Comparison of ENCODE assay signal across 8 mouse cellular contexts in the genomic region with DNA sequence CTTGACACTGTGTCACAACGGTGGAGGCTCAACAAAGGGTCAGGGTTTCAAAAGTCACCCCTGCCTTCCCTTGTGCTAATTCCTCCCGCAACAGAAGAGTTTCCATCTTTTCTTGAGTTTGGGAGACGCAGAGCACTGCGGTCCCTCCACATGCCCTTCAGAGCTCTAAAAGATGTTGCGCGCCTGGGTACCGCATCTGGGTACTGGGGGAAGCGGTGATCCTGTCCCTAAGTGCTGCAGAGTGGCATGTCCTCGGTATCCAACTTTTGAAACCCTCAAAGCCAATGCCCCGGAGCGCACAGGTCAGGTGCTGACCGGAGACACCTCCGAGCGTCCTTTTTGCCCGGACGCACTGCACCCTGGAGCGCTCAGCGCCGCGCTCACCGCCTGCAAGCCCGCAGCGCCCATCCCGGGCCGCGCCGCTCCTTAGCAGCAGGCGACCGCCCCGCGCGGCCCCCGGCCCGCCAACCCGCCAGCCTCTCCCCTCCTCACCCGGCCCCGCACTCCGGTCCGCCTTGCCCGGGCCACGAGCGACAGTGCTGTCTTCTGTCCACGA. TPM values are rescaled to one million over a fixed set of nuclear protein-coding genes. Genes with fewer than 3 reads are reported as not detected.
DNase-seq lines count a peak whose midpoint lies in the region; ATAC-seq and TF ChIP-seq lines count a peak whose summit lies in the region.

No protein-coding gene starts in this region.

- no peaks in the 10 kb centered on the region for H3K4me1 ChIP-seq in cerebellum, adult 2 months (ENCODE audit: control insufficient read depth, insufficient read depth, low read length)
- peaks cover 11% of the 10 kb centered on the region for H3K4me1 ChIP-seq in intestine, embryonic 16.5 days (ENCODE audit: control insufficient read depth, insufficient read depth, low read length)
- peaks cover 2% of the 10 kb centered on the region for H3K4me1 ChIP-seq in midbrain, embryonic 11.5 days (ENCODE audit: control insufficient read depth, insufficient read depth, low read length)

- peak; percentile 61 for ATAC-seq in intestine, embryonic 16.5 days
- ATAC-seq in midbrain, embryonic 11.5 days (ENCODE audit: low FRiP score): peak; percentile 73

- 0 out of 2 replicates have a peak, but pooled peaks cover 1% of the 10 kb centered on the region for H3K27me3 ChIP-seq in cerebellum, adult 2 months (ENCODE audit: control insufficient read depth, insufficient read depth, low read length)
- H3K27me3 ChIP-seq in intestine, embryonic 16.5 days (replicated peaks; ENCODE audit: control insufficient read depth, insufficient read depth, low read length): peaks cover 22% of the 10 kb centered on the region
- H3K27me3 ChIP-seq in midbrain, embryonic 11.5 days (ENCODE audit: control insufficient read depth, insufficient read depth, low read length): peaks cover 7% of the 10 kb centered on the region; the same call in 1 of the 2 replicates

- no peaks in the 10 kb centered on the region for H3K36me3 ChIP-seq in intestine, embryonic 16.5 days (ENCODE audit: control insufficient read depth, insufficient read depth, low read length)
- no peaks in the 10 kb centered on the region for H3K36me3 ChIP-seq in midbrain, embryonic 11.5 days (ENCODE audit: control insufficient read depth, insufficient read depth, low read length)

- H3K9ac ChIP-seq in intestine, embryonic 16.5 days (ENCODE audit: low read depth, low read length): peak overlapping the region; percentile 53
- H3K9ac ChIP-seq in midbrain, embryonic 11.5 days (ENCODE audit: low read length): peak overlapping the region; percentile 66

- H3K9me3 ChIP-seq in intestine, embryonic 16.5 days (ENCODE audit: control insufficient read depth, low read length): no peaks in the 10 kb centered on the region
- no peaks in the 10 kb centered on the region for H3K9me3 ChIP-seq in midbrain, embryonic 11.5 days (ENCODE audit: control insufficient read depth, low read length)

- WGBS in cerebellum, adult 2 months: 1% methylated on average over 42 of the region's 43 CpGs
- WGBS in intestine, embryonic 16.5 days: under 1% methylated on average over 43 of the region's 43 CpGs
- 1% methylated on average over 42 of the region's 43 CpGs for WGBS in midbrain, embryonic 11.5 days

- no peak for TF ChIP-seq POLR2A in cerebellum, adult 2 months (IDR thresholded peaks at IDR 0.05; ENCODE audit: borderline replicate concordance, insufficient read depth, low read length)

- DNase-seq in cerebellum, adult 2 months: no peak
- DNase-seq in cerebellum, adult 11 months: no peak
- DNase-seq in spleen, postnatal 4 days (ENCODE audit: low spot score in 2 of 2): peak; percentile 16 to 62
- DNase-seq in spleen, postnatal 36 days (ENCODE audit: low spot score in 2 of 2): no peak
- peak; percentile 92 for DNase-seq in midbrain, embryonic 11.5 days (ENCODE audit: low spot score, missing footprints)
- DNase-seq in adipocyte (ENCODE audit: low spot score): no peak
- no peak for DNase-seq in adrenal gland, adult 2 months

- H3K4me3 ChIP-seq in cerebellum, adult 2 months (replicated peaks; ENCODE audit: insufficient read depth, low read depth, low read length): peak overlapping the region; percentile 5
- H3K4me3 ChIP-seq in intestine, embryonic 16.5 days (ENCODE audit: low read length): peak overlapping the region; percentile 59
- H3K4me3 ChIP-seq in midbrain, embryonic 11.5 days (ENCODE audit: low read depth, low read length): peak overlapping the region; percentile 63

- H3K27ac ChIP-seq in cerebellum, adult 2 months (ENCODE audit: insufficient read depth, low read length): no peak overlapping the region
- H3K27ac ChIP-seq in intestine, embryonic 16.5 days (ENCODE audit: low read length): no peak overlapping the region
- no peak overlapping the region for H3K27ac ChIP-seq in midbrain, embryonic 11.5 days (ENCODE audit: low read depth, low read length)

- H3K4me2 ChIP-seq in intestine, embryonic 16.5 days (ENCODE audit: low read depth, low read length): peak overlapping the region; percentile 94
- peak overlapping the region; percentile 87 for H3K4me2 ChIP-seq in midbrain, embryonic 11.5 days

- no peak for TF ChIP-seq CTCF in cerebellum, adult 2 months (IDR thresholded peaks at IDR 0.05; ENCODE audit: borderline replicate concordance, insufficient read depth, low read depth, low read length)

RNA-seq across cellular contexts. Expression of gene Ugt8a, which starts 0.8 kb away (rescaled TPM):
- 71.7 and 82.7 TPM in 2 replicates for polyA plus RNA-seq in cerebellum, adult 2 months (2012; rRNA removed)
- polyA plus RNA-seq in intestine, embryonic 16.5 days (2015; fragmentation: Nextera tagmentation; extraction: Ambion mirVana): 0.91 and 1.0 TPM in 2 replicates
- polyA plus RNA-seq in midbrain, embryonic 11.5 days (2014; fragmentation: Nextera tagmentation; extraction: Ambion mirVana): 4.3 and 4.5 TPM in 2 replicates
- total RNA-seq in adrenal gland, adult 2 months (2021): under 1 TPM in 1 of 2 experiments, not detected in 1; 0.21 TPM
- not detected in 2 replicates for polyA plus RNA-seq in adrenal gland, adult 2 months (2012; rRNA removed)

Comparison
In these comparisons a context has a peak if more than half of its experiments do, and no peak if none do; other contexts are left out.
1. DNase-seq: peak in spleen, postnatal 4 days (2 of 2) and midbrain, embryonic 11.5 days (single experiment); none in cerebellum, adult 2 months (0 of 2), cerebellum, adult 11 months (single experiment), spleen, postnatal 36 days (0 of 2), adipocyte (single experiment) and adrenal gland, adult 2 months (single experiment).
2. H3K4me3 ChIP-seq: peak in every context shown above with its lines; median percentile 63 in midbrain, embryonic 11.5 days; 59 in intestine, embryonic 16.5 days; 5 in cerebellum, adult 2 months.
3. RNA of gene Ugt8a, which starts 0.8 kb away (polyA plus RNA-seq): 71.7 to 82.7 TPM in cerebellum, adult 2 months; 4.3 to 4.5 TPM in midbrain, embryonic 11.5 days, 0.91 to 1.0 TPM in intestine, embryonic 16.5 days and not detected in adrenal gland, adult 2 months; every median in the first group is over 10 times any median in the second.